Mouse (Mus musculus) adrenal gland, postnatal 0 days (tissue): ENCODE results near the gene Btn2a2. TPM values are rescaled to one million over a fixed set of nuclear protein-coding genes. Genes with fewer than 3 reads are reported as not detected.

ENCODE experiments used
- microRNA-seq: library from miRNA; unstranded; fragments of <30 nt; microRNA quantifications from one replicate; pipeline ENCODE4, GENCODE M21; 2016; ENCODE audit warnings: borderline replicate concordance; ENCODE audit not compliant: insufficient number of aligned reads
- polyA plus RNA-seq: library from polyadenylated mRNA; unstranded; fragments of >200 nt; fragmentation: Nextera tagmentation; extraction: Ambion mirVana; gene quantifications from 2 replicates; pipeline ENCODE4 v1.2.1, GENCODE M21; 2015

The Btn2a2 gene
- polyA plus RNA-seq = 0.30 TPM in 1 of 2 replicates, not detected in the other

GRCm38 (mm10) chr13:23488400-23489322, at the start of gene Btn2a2:
Gene Btn2a2, minus strand, starts transcription at chr13:23488857.

GRCm38 (mm10) chr13:23535137-23536075, 46.7 kb upstream of the Btn2a2 start, which contains the start of gene Hist1h3g:
Gene Hist1h3g, plus strand, starts transcription at chr13:23535422.

GRCm38 (mm10) chr13:23533560-23534367, 45.1 kb upstream of the Btn2a2 start, which contains the start of gene Hist1h2af:
Gene Hist1h2af, plus strand, starts transcription at chr13:23533906.

GRCm38 (mm10) chr13:23530901-23531875, 42.5 kb upstream of the Btn2a2 start, which contains the start of gene Hist1h4h:
Gene Hist1h4h, plus strand, starts transcription at chr13:23531050.

GRCm38 (mm10) chr13:23465600-23466109, 23.0 kb downstream of the Btn2a2 start, which contains the start of gene Btn1a1:
Gene Btn1a1, minus strand, starts transcription at chr13:23465901.

Small RNA genes within 50 kb of the gene (microRNA-seq; reads per million reads assigned to microRNA genes)
- gene Gm44297 (not detected), gene n-TStga1 (not detected)

Other genes starting within 250 kb of the Btn2a2 start
- gene Vmn1r223, start 241.7 kb downstream of the Btn2a2 start, polyA plus RNA-seq = not detected in 2 replicates
- gene Zfp322a, start 119.6 kb downstream of the Btn2a2 start, polyA plus RNA-seq = 21.0 and 26.2 TPM in 2 replicates
- gene Abt1, start 65.0 kb downstream of the Btn2a2 start, polyA plus RNA-seq = 7.9 and 11.4 TPM in 2 replicates
- 0.06 and 0.30 TPM in 2 replicates for gene Btn1a1, start 23.0 kb downstream of the Btn2a2 start, polyA plus RNA-seq
- 11.5 and 11.7 TPM in 2 replicates for gene Hist1h4h, start 42.2 kb upstream of the Btn2a2 start, polyA plus RNA-seq
- 3.9 and 7.2 TPM in 2 replicates for gene Hist1h2af, start 45.0 kb upstream of the Btn2a2 start, polyA plus RNA-seq
- gene Hist1h3g, start 46.6 kb upstream of the Btn2a2 start, polyA plus RNA-seq = 1.4 and 1.9 TPM in 2 replicates
- 0.24 and 0.48 TPM in 2 replicates for gene Hist1h2bh, start 54.5 kb upstream of the Btn2a2 start, polyA plus RNA-seq
- gene Hist1h3f, start 55.2 kb upstream of the Btn2a2 start, polyA plus RNA-seq = 0.75 and 0.84 TPM in 2 replicates
- not detected in 2 replicates for gene Hist1h4f, start 62.8 kb upstream of the Btn2a2 start, polyA plus RNA-seq
- 0.26 and 0.41 TPM in 2 replicates for gene Hist1h1d, start 64.4 kb upstream of the Btn2a2 start, polyA plus RNA-seq
- 3.7 and 4.0 TPM in 2 replicates for gene Hist1h3e, start 73.5 kb upstream of the Btn2a2 start, polyA plus RNA-seq
- 38.1 and 43.6 TPM in 2 replicates for gene Hist1h2ae, start 82.4 kb upstream of the Btn2a2 start, polyA plus RNA-seq
- gene Hist1h2bg, start 82.5 kb upstream of the Btn2a2 start, polyA plus RNA-seq = 2.6 and 5.2 TPM in 2 replicates
- gene Hist1h2bf, start 85.3 kb upstream of the Btn2a2 start, polyA plus RNA-seq = 0.86 and 1.0 TPM in 2 replicates
- gene Hist1h2ad, start 85.5 kb upstream of the Btn2a2 start, polyA plus RNA-seq = 0.74 and 1.1 TPM in 2 replicates
- gene Hist1h3d, start 86.9 kb upstream of the Btn2a2 start, polyA plus RNA-seq = 1.9 and 2.4 TPM in 2 replicates
- gene Hist1h4d, start 92.7 kb upstream of the Btn2a2 start, polyA plus RNA-seq = 48.4 and 56.4 TPM in 2 replicates
- gene Hist1h2be, start 132.3 kb upstream of the Btn2a2 start, polyA plus RNA-seq = 1.3 and 1.7 TPM in 2 replicates
- 13.4 and 14.3 TPM in 2 replicates for gene Hist1h1e, start 133.7 kb upstream of the Btn2a2 start, polyA plus RNA-seq
- gene Hist1h2ac, start 195.1 kb upstream of the Btn2a2 start, polyA plus RNA-seq = 0.62 and 1.6 TPM in 2 replicates
- 173 and 221 TPM in 2 replicates for gene Hist1h2bc, start 195.3 kb upstream of the Btn2a2 start, polyA plus RNA-seq
- gene Hist1h1t, start 207.0 kb upstream of the Btn2a2 start, polyA plus RNA-seq = not detected in 2 replicates
- 3.9 and 5.8 TPM in 2 replicates for gene Hist1h4c, start 209.6 kb upstream of the Btn2a2 start, polyA plus RNA-seq
- 27.9 and 33.6 TPM in 2 replicates for gene Hfe, start 222.0 kb upstream of the Btn2a2 start, polyA plus RNA-seq
- gene Hist1h1c, start 250.0 kb upstream of the Btn2a2 start, polyA plus RNA-seq = 137 and 180 TPM in 2 replicates